Mouse (Mus musculus) kidney, adult 2 months (tissue): ENCODE data around the gene Msi2. TPM values are rescaled to one million over a fixed set of nuclear protein-coding genes. Genes with fewer than 3 reads are reported as not detected.

Experiments used
- DNase-seq: peaks from one replicate; pipeline ENCODE4 v3.0.0; 2021
- H3K27ac ChIP-seq: fragments of 200-500 bp; 2 replicates; pipeline ENCODE4 v1.5.1; 2012; ENCODE audit warnings: low read depth, low read length, control low read depth, inconsistent platforms; ENCODE audit not compliant: insufficient read depth
- H3K27me3 ChIP-seq: fragments of 200-500 bp; replicated peaks from 2 replicates; pipeline ENCODE4 v1.6.1; 2012; ENCODE audit warnings: mild to moderate bottlenecking, moderate library complexity, low read length, inconsistent platforms; ENCODE audit not compliant: control insufficient read depth, insufficient read depth
- H3K36me3 ChIP-seq: fragments of 200-500 bp; 2 replicates; pipeline ENCODE4 v1.6.1; 2012; ENCODE audit warnings: mild to moderate bottlenecking, moderate library complexity, low read length, inconsistent platforms; ENCODE audit not compliant: control insufficient read depth, insufficient read depth
- H3K4me1 ChIP-seq: fragments of 200-500 bp; 2 replicates; pipeline ENCODE4 v1.6.1; 2011; ENCODE audit warnings: low read length; ENCODE audit not compliant: control insufficient read depth, insufficient read depth
- H3K4me3 ChIP-seq: fragments of 200-500 bp; 2 replicates; pipeline ENCODE4 v1.5.1; 2011; ENCODE audit warnings: mild to moderate bottlenecking, low read depth, low read length, control low read depth; ENCODE audit not compliant: insufficient read depth
- CTCF ChIP-seq: fragments of 200-500 bp; conservative IDR thresholded peaks from 2 replicates; pipeline ENCODE4 v1.5.1; 2011; ENCODE audit warnings: low read depth, mild to moderate bottlenecking, control low read depth, low read length, moderate library complexity, mixed read lengths; ENCODE audit not compliant: insufficient read depth, insufficient read length
- POLR2A ChIP-seq: fragments of 200-500 bp; IDR thresholded peaks from one replicate; pipeline ENCODE4 v1.6.1; 2011; ENCODE audit warnings: low read depth, low read length, control low read depth
- WGBS: fragments of 180-500 bp; shearing (Covaris S2); methylation state at CpG from one replicate; pipeline ENCODE4 v1.1.7; 2018; 5-methylcytosine and 5-hydroxymethylcytosine counted together
- polyA plus RNA-seq: library from polyadenylated mRNA; depleted of rRNA; stranded (reverse); fragments of >200 nt; gene quantifications from 2 replicates; pipeline ENCODE4 v1.2.3, GENCODE M21; 2012

Gene Msi2
- polyA plus RNA-seq, 1 experiment = 43.5 TPM

- peaks cover 21% of the 10 kb centered on the region for H3K4me1 ChIP-seq
- no peaks in the 10 kb centered on the region for H3K27me3 ChIP-seq
- H3K36me3 ChIP-seq = no peaks in the 10 kb centered on the region; the same call in 1 of the 2 replicates
- TF ChIP-seq POLR2A (no peak), CTCF (no peak)
- 87% methylated on average over 8 of the region's 8 CpGs for WGBS
- H3K4me3 ChIP-seq = no peak overlapping the region
- DNase-seq = no peak
- H3K27ac ChIP-seq = no peak overlapping the region
Observed at GRCm38 (mm10) chr11:88592099-88592498, 126.2 kb downstream of the Msi2 start.

GRCm38 (mm10) chr11:88590647-88591046 lies 127.7 kb downstream of the Msi2 start:
- Histone ChIP-seq H3K27me3 (no peaks in the 10 kb centered on the region), H3K4me3 (no peak overlapping the region), H3K27ac (no peak overlapping the region), H3K36me3 (no peaks in the 10 kb centered on the region; the same call in 1 of the 2 replicates), H3K4me1 (peaks cover 23% of the 10 kb centered on the region)
- 75% methylated on average over 5 of the region's 5 CpGs for WGBS
- TF ChIP-seq POLR2A = no peak
- no peak for TF ChIP-seq CTCF
- no peak for DNase-seq

DNA sequence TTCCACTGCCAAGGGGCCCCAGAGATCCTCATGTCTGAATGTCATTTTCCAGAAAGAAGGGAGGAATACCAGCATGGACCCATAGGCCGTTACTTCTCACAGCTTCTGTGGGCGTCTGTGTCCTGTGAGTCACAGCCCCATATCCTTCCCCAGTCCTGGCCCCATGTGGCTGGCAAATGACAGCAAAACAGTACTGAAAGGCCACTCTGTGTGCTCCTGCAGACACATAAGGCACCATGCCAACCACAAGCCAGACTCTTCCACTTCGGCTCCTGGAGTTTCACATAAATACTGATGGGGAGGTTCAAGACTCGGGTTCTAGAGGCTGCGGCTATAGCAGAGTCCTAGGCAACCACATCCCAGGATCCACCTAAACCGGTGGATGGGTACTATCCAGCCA lies 128.7 kb downstream of the Msi2 start:
- DNase-seq = no peak
- Histone ChIP-seq H3K4me1 (peaks cover 25% of the 10 kb centered on the region), H3K27me3 (no peaks in the 10 kb centered on the region), H3K4me3 (no peak overlapping the region), H3K27ac (no peak overlapping the region), H3K36me3 (no peaks in the 10 kb centered on the region; the same call in 1 of the 2 replicates)
- WGBS = 87% methylated on average over 6 of the region's 6 CpGs
- TF ChIP-seq CTCF = no peak
- TF ChIP-seq POLR2A = no peak

DNA sequence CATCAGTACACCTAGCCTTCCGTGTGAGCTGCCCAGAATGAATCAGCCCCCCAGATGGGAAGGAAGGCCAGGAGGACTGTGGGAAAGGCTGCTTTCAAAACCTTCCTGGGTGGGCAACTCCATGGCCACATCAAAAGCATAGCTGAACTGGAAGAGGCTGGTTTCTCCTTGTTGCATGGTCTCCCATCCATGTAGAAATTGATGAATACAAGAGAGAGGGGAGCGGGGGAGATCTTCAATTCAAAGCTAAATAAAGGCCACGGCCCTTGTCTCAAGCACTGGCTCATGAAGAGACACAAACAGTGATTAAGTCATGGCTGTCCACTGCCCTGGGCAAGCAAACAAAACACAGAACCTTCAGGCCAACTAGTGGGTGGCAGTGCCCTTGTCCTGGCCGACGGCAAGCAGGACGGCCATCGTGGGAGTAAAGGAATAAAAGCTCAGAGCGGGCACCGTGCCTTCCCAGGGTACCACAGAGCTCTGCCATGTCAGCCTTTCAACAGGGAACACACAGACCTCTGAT lies 129.6 kb downstream of the Msi2 start:
- TF ChIP-seq POLR2A (no peak), CTCF (no peak)
- Histone ChIP-seq H3K27me3 (no peaks in the 10 kb centered on the region), H3K4me1 (peaks cover 29% of the 10 kb centered on the region), H3K27ac (no peak overlapping the region), H3K36me3 (no peaks in the 10 kb centered on the region; the same call in 1 of the 2 replicates), H3K4me3 (no peak overlapping the region)
- WGBS = 70% methylated on average over 9 of the region's 9 CpGs
- DNase-seq = no peak

DNA sequence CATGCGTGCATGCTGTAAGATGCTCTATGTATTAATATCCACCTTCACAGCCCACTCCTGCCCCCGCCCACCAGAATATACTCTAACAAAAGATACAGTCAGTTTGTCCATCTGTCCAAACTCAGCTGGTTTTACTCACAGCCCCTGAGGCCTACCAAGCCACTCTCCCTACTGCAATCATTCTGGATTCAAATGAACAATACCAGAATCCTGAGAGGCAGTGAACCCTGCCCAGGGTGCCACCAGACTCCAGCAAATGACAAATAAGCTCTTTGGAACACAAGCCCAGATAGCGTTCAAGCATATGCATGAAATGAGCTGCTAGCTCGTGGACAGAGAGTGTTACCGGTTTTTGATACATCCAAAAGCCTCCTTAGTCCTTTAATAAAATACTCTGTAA lies 130.6 kb downstream of the Msi2 start:
- TF ChIP-seq CTCF (no peak), POLR2A (no peak)
- H3K4me1 ChIP-seq = peaks cover 37% of the 10 kb centered on the region
- H3K4me3 ChIP-seq = no peak overlapping the region
- no peak overlapping the region for H3K27ac ChIP-seq
- H3K36me3 ChIP-seq = no peaks in the 10 kb centered on the region; the same call in 1 of the 2 replicates
- H3K27me3 ChIP-seq = no peaks in the 10 kb centered on the region
- 54% methylated on average over 5 of the region's 5 CpGs for WGBS
- DNase-seq = peak; percentile 72

- no peak overlapping the region for H3K4me3 ChIP-seq
- WGBS = 78% methylated on average over 2 of the region's 2 CpGs
- no peak for DNase-seq
- peaks cover 48% of the 10 kb centered on the region for H3K4me1 ChIP-seq
- no peaks in the 10 kb centered on the region; the same call in 1 of the 2 replicates for H3K36me3 ChIP-seq
- TF ChIP-seq CTCF (no peak), POLR2A (no peak)
- no peaks in the 10 kb centered on the region for H3K27me3 ChIP-seq
- no peak overlapping the region for H3K27ac ChIP-seq
Observed at GRCm38 (mm10) chr11:88585880-88586279, 132.4 kb downstream of the Msi2 start.

- 40% methylated on average over 10 of the region's 10 CpGs for WGBS
- TF ChIP-seq CTCF = no peak
- H3K4me1 ChIP-seq = peaks cover 49% of the 10 kb centered on the region
- peak overlapping the region; percentile 57 for H3K27ac ChIP-seq
- H3K4me3 ChIP-seq = no peak overlapping the region
- no peak for DNase-seq
- no peaks in the 10 kb centered on the region for H3K27me3 ChIP-seq
- no peaks in the 10 kb centered on the region; the same call in 1 of the 2 replicates for H3K36me3 ChIP-seq
Observed at GRCm38 (mm10) chr11:88585171-88585632, 133.1 kb downstream of the Msi2 start.

DNA sequence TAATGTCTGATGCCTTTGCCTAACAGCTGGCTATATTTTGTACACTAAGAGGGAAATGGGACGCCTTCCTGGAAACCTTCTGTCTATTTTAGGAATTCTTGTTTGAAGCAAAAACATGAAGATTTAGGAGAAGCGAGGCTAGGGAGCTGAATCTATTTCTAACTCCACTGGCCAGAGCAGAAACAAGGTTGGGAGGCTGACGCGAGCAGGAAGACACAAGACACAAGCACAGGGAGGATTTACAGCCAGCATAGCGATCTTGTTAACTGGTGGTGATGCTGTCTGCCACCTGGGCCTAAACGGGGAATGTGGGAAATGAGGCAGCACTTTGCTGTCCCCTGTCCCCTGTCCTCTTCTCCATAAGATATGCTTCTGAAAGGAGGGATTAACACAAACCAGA lies 134.4 kb downstream of the Msi2 start:
- WGBS = 24% methylated on average over 6 of the region's 6 CpGs
- no peaks in the 10 kb centered on the region for H3K36me3 ChIP-seq
- no peaks in the 10 kb centered on the region for H3K27me3 ChIP-seq
- TF ChIP-seq POLR2A = no peak
- TF ChIP-seq CTCF = no peak
- H3K27ac ChIP-seq = peak overlapping the region; percentile 85
- no peak overlapping the region for H3K4me3 ChIP-seq
- peaks cover 52% of the 10 kb centered on the region for H3K4me1 ChIP-seq
- DNase-seq = peak; percentile 65
